Mouse (Mus musculus) heart, embryonic 14.5 days (tissue): ENCODE data around the gene Smoc1. TPM values are rescaled to one million over a fixed set of nuclear protein-coding genes. Genes with fewer than 3 reads are reported as not detected.

ENCODE experiments used
- ATAC-seq: fragments of 200-750 bp; cut with Nextera tagmentation; 2 replicates; pipeline ENCODE4 v1.8.0; 2017; ENCODE audit warnings: low read depth, moderate TSS enrichment; ENCODE audit not compliant: insufficient number of reproducible peaks, insufficient read depth, low FRiP score
- H3K27ac ChIP-seq, 2 experiments: fragments of 200-500 bp in 1 of 2; fragments of 300-500 bp in 1 of 2; sonication (generic) in 1 of 2; replicated peaks in 1 of 2; 2 replicates each; pipeline ENCODE4 v1.5.1; 2012 to 2014; ENCODE audit warnings: low read depth in 2 of 2, low read length in 2 of 2, control low read depth in 1 of 2, mild to moderate bottlenecking in 1 of 2, mixed read lengths in 1 of 2; ENCODE audit not compliant: control insufficient read depth in 1 of 2, insufficient read depth in 1 of 2
- H3K27me3 ChIP-seq: fragments of 300-500 bp; sonication (generic); 2 replicates; pipeline ENCODE4 v1.6.1; 2014; ENCODE audit warnings: mild to moderate bottlenecking, low read length, control low read depth; ENCODE audit not compliant: control insufficient read depth, insufficient read depth
- H3K36me3 ChIP-seq: fragments of 300-500 bp; sonication (generic); 2 replicates; pipeline ENCODE4 v1.6.1; 2014; ENCODE audit warnings: mild to moderate bottlenecking, control low read depth, low read length, mixed read lengths; ENCODE audit not compliant: control insufficient read depth, insufficient read depth
- H3K4me1 ChIP-seq, 2 experiments: fragments of 200-500 bp in 1 of 2; fragments of 300-500 bp in 1 of 2; sonication (generic) in 1 of 2; 2 replicates each; pipeline ENCODE4 v1.6.1; 2012 to 2014; ENCODE audit warnings: low read length in 2 of 2, control low read depth in 1 of 2, mixed read lengths in 1 of 2; ENCODE audit not compliant: control insufficient read depth in 2 of 2, insufficient read depth in 2 of 2
- H3K4me2 ChIP-seq: fragments of 300-500 bp; sonication (generic); 2 replicates; pipeline ENCODE4 v1.6.1; 2014; ENCODE audit warnings: mild to moderate bottlenecking, low read length
- H3K4me3 ChIP-seq, 2 experiments: fragments of 200-500 bp in 1 of 2; fragments of 300-500 bp in 1 of 2; sonication (generic) in 1 of 2; 2 replicates each; pipeline ENCODE4 v1.5.1; 2012 to 2014; ENCODE audit warnings: low read length in 2 of 2, mild to moderate bottlenecking in 2 of 2, control low read depth in 1 of 2, low read depth in 1 of 2, moderate library complexity in 1 of 2; ENCODE audit not compliant: control insufficient read depth in 1 of 2, insufficient read depth in 1 of 2
- H3K9ac ChIP-seq: fragments of 300-500 bp; sonication (generic); 2 replicates; pipeline ENCODE4 v1.6.1; 2014; ENCODE audit warnings: mild to moderate bottlenecking, low read length
- H3K9me3 ChIP-seq: fragments of 300-500 bp; sonication (generic); 2 replicates; pipeline ENCODE4 v1.6.1; 2016; ENCODE audit warnings: low read length, control low read depth; ENCODE audit not compliant: control insufficient read depth
- WGBS: fragments of 180-500 bp; shearing (Covaris S2); extraction: QIAGEN DNeasy Blood & Tissue Kit; methylation state at CpG from one replicate; pipeline ENCODE4 v1.1.7; 2014; 5-methylcytosine and 5-hydroxymethylcytosine counted together
- polyA plus RNA-seq: library from polyadenylated mRNA; unstranded; fragments of >200 nt; fragmentation: Nextera tagmentation; extraction: Ambion mirVana; gene quantifications from 2 replicates; pipeline ENCODE4 v1.2.1, GENCODE M21; 2014

Gene Smoc1
- polyA plus RNA-seq, 1 experiment from 2014 or later, result 8.1 TPM

- Histone ChIP-seq H3K9me3 (no peaks in the 10 kb centered on the region), H3K4me3 (no peak overlapping the region), H3K36me3 (no peaks in the 10 kb centered on the region), H3K4me1 (peaks cover 4 to 9% of the 10 kb centered on the region in 2 experiments; a peak in 2 of 4 replicates), H3K27ac (no peak overlapping the region), H3K4me2 (no peak overlapping the region), H3K27me3 (0 out of 2 replicates have a peak, but pooled peaks cover 3% of the 10 kb centered on the region), H3K9ac (no peak overlapping the region; the same call in 1 of the 2 replicates)
- WGBS, result 20% methylated on average over 3 of the region's 3 CpGs
- no peak for ATAC-seq
These were observed 16.8 kb upstream of the Smoc1 start for GRCm38 (mm10) chr12:81009813-81010212.

GRCm38 (mm10) chr12:81011994-81012393 is 14.6 kb upstream of the Smoc1 start:
- no peak overlapping the region for H3K27ac ChIP-seq
- 0 out of 2 replicates have a peak, but pooled peaks cover 3% of the 10 kb centered on the region for H3K27me3 ChIP-seq
- H3K4me2 ChIP-seq, result no peak overlapping the region
- H3K4me3 ChIP-seq, result no peak overlapping the region
- H3K4me1 ChIP-seq, result peaks cover 4 to 9% of the 10 kb centered on the region in 2 experiments; a peak in 2 of 4 replicates
- 84% methylated on average over 2 of the region's 2 CpGs for WGBS
- H3K9ac ChIP-seq, result no peak overlapping the region
- H3K9me3 ChIP-seq, result no peaks in the 10 kb centered on the region
- no peaks in the 10 kb centered on the region for H3K36me3 ChIP-seq
- ATAC-seq, result no peak

- Histone ChIP-seq H3K27ac (no peak overlapping the region), H3K4me2 (no peak overlapping the region), H3K9ac (no peak overlapping the region; the same call in 1 of the 2 replicates), H3K9me3 (no peaks in the 10 kb centered on the region), H3K27me3 (0 out of 2 replicates have a peak, but pooled peaks cover 3% of the 10 kb centered on the region), H3K4me1 (peaks cover 4 to 9% of the 10 kb centered on the region in 2 experiments; a peak in 2 of 4 replicates), H3K4me3 (no peak overlapping the region), H3K36me3 (no peaks in the 10 kb centered on the region)
- 47% methylated on average over 11 of the region's 11 CpGs for WGBS
- no peak for ATAC-seq
These were observed 13.1 kb upstream of the Smoc1 start for GRCm38 (mm10) chr12:81013496-81013895.

- Histone ChIP-seq H3K27me3 (no peaks in the 10 kb centered on the region), H3K9ac (no peak overlapping the region), H3K4me3 (no peak overlapping the region), H3K4me2 (no peak overlapping the region), H3K27ac (no peak overlapping the region), H3K36me3 (no peaks in the 10 kb centered on the region), H3K4me1 (peaks cover 4% of the 10 kb centered on the region in 2 experiments; a peak in 2 of 4 replicates), H3K9me3 (no peaks in the 10 kb centered on the region)
- no peak for ATAC-seq
- WGBS, result 81% methylated on average over 12 of the region's 12 CpGs
These were observed 9.0 kb upstream of the Smoc1 start for GRCm38 (mm10) chr12:81017624-81018023.

- Histone ChIP-seq H3K9me3 (no peaks in the 10 kb centered on the region), H3K36me3 (no peaks in the 10 kb centered on the region), H3K4me1 (no peaks in the 10 kb centered on the region), H3K27ac (no peak overlapping the region), H3K4me2 (no peak overlapping the region), H3K9ac (no peak overlapping the region), H3K4me3 (0 out of 4 replicates have a peak overlapping the region, but pooled peaks of 1 of the 2 experiments have one; percentile 5), H3K27me3 (no peaks in the 10 kb centered on the region)
- no peak for ATAC-seq
- 75% methylated on average over 20 of the region's 20 CpGs for WGBS
These were observed 7.9 kb upstream of the Smoc1 start for GRCm38 (mm10) chr12:81018516-81019279.

- Histone ChIP-seq H3K9ac (no peak overlapping the region), H3K4me3 (no peak overlapping the region), H3K9me3 (no peaks in the 10 kb centered on the region), H3K27me3 (peaks cover under 1% of the 10 kb centered on the region; the same call in 1 of the 2 replicates), H3K36me3 (no peaks in the 10 kb centered on the region), H3K27ac (no peak overlapping the region), H3K4me2 (no peak overlapping the region), H3K4me1 (no peaks in the 10 kb centered on the region)
- 76% methylated on average over 7 of the region's 7 CpGs for WGBS
- no peak for ATAC-seq
These were observed 7.2 kb upstream of the Smoc1 start for GRCm38 (mm10) chr12:81019280-81019935.

GRCm38 (mm10) chr12:81024407-81024806 is 2.2 kb upstream of the Smoc1 start:
- no peaks in the 10 kb centered on the region for H3K36me3 ChIP-seq
- H3K27me3 ChIP-seq, result peaks cover 40% of the 10 kb centered on the region
- ATAC-seq, result no peak
- WGBS, result 88% methylated on average over 7 of the region's 7 CpGs
- H3K4me2 ChIP-seq, result no peak overlapping the region
- H3K9me3 ChIP-seq, result no peaks in the 10 kb centered on the region
- peaks cover 5 to 13% of the 10 kb centered on the region in 2 experiments; a peak in 2 of 4 replicates for H3K4me1 ChIP-seq
- H3K4me3 ChIP-seq, result no peak overlapping the region
- H3K27ac ChIP-seq, result no peak overlapping the region
- H3K9ac ChIP-seq, result no peak overlapping the region
